Mouse (Mus musculus) C2C12 (cell line): ENCODE data around the gene Il9r. TPM values are rescaled to one million over a fixed set of nuclear protein-coding genes. Genes with fewer than 3 reads are reported as not detected.

ENCODE experiments used
- H3K27me3 ChIP-seq: one replicate; pipeline ENCODE4 v1.6.1; 2011; ENCODE audit not compliant: control insufficient read depth, insufficient read depth, insufficient read length
- H3K36me3 ChIP-seq: one replicate; pipeline ENCODE4 v1.6.1; 2011; ENCODE audit not compliant: control insufficient read depth, insufficient read depth
- H3K4me3 ChIP-seq: one replicate; pipeline ENCODE4 v1.5.1; 2011; ENCODE audit warnings: mild to moderate bottlenecking, control low read depth; ENCODE audit not compliant: poor library complexity, insufficient read depth, severe bottlenecking
- H3K79me2 ChIP-seq: one replicate; pipeline ENCODE4 v1.6.1; 2011; ENCODE audit not compliant: control insufficient read depth, insufficient read depth
- H3K79me3 ChIP-seq: one replicate; pipeline ENCODE4 v1.6.1; 2011; ENCODE audit warnings: low read depth, control low read depth
- H3ac ChIP-seq: one replicate; pipeline ENCODE3; 2011; ENCODE audit warnings: low read depth; ENCODE audit not compliant: control insufficient read depth, insufficient read length
- CEBPB ChIP-seq: IDR thresholded peaks from one replicate; pipeline ENCODE4 v1.6.1; 2011; ENCODE audit warnings: low read depth, mild to moderate bottlenecking, control low read depth, moderate library complexity
- CTCF ChIP-seq: IDR thresholded peaks from one replicate; pipeline ENCODE4 v1.5.1; 2011; ENCODE audit not compliant: control insufficient read depth, insufficient read depth, insufficient read length
- FOSL1 ChIP-seq: IDR thresholded peaks from one replicate; pipeline ENCODE4 v1.8.0; 2011; ENCODE audit warnings: mild to moderate bottlenecking, low read length; ENCODE audit not compliant: poor library complexity, insufficient read depth, severe bottlenecking
- MAX ChIP-seq: IDR thresholded peaks from one replicate; pipeline ENCODE4 v1.6.1; 2011; ENCODE audit warnings: mild to moderate bottlenecking, control low read depth
- MYOD1 ChIP-seq: IDR thresholded peaks from one replicate; pipeline ENCODE4 v1.6.1; 2011; ENCODE audit warnings: low read depth; ENCODE audit not compliant: control insufficient read depth, insufficient read length
- MYOG ChIP-seq: IDR thresholded peaks from one replicate; pipeline ENCODE4 v1.6.1; 2011; ENCODE audit not compliant: control insufficient read depth, insufficient read length; ENCODE audit errors: extremely low read depth
- USF1 ChIP-seq: IDR thresholded peaks from one replicate; pipeline ENCODE4 v1.6.1; 2011; ENCODE audit warnings: low read depth, mild to moderate bottlenecking, control low read depth, moderate library complexity
- polyA plus RNA-seq: library from polyadenylated mRNA; unstranded; fragments of >200 nt; fragmentation: generic; extraction: Trizol; gene quantifications from one replicate; pipeline ENCODE4 v1.2.1, GENCODE M21; 2012; ENCODE audit warnings: missing spikeins

Gene Il9r
- polyA plus RNA-seq, 1 experiment = not detected

DNA sequence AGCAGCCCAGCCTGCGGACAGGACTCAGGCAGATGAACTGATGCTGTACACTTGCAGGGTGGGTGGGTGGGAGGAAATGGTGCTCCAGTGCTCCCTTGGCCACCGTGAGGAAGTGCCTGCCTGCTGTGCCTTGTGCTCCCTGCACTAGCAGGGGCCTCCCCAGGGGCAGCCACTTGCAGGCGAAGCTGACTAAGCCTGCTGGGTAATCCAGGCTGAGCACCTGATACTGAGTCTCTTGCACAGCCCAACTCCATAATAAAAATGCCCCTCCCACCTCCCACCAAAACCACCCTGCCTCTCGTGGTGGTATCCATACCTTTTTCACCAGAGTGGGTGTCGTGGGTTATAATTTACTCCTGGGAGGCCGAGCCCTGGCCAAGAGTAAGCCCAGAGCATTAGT lies 849 bp downstream of the Il9r start:
- no peaks in the 10 kb centered on the region for H3K79me2 ChIP-seq
- H3K36me3 ChIP-seq = no peaks in the 10 kb centered on the region
- TF ChIP-seq FOSL1 (no peak), MAX (no peak), CEBPB (no peak), USF1 (no peak), CTCF (no peak), MYOD1 (no peak), MYOG (no peak)
- no peak overlapping the region for H3ac ChIP-seq
- peaks cover 17% of the 10 kb centered on the region for H3K27me3 ChIP-seq
- no peak overlapping the region for H3K4me3 ChIP-seq
- H3K79me3 ChIP-seq = no peaks in the 10 kb centered on the region

DNA sequence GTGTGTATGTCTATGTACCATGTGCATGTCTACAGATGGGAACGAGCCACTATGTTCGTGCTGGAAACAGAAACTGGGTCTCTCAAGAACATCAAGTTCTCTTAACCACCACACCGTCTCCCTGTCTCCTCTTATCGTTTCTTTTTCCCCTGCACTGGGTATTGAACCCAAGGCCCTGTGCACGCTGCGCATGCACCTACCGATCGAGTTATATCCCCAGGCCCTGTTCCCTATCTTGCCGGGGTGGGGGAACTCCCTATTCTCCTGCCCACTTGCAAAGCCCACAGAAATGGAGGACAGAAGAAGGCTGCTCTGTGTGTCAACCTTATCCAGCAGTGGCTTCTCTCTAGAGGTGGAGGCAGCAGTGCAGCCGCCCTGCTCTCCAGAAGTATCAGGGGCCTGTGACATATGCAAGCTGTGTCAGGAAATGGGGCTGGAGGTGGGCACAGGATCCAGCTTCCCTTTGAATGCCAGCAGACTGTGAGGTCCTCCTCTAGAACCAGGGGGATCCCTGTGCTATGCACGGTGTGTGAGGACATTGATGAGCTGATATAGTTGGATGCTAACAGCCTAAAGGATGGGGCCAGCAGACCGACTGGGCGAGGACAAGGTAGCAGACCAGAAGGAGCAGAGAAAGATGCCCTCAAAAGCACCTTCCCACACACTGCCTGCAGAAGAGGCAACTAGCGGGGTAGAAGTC lies 1.7 kb downstream of the Il9r start:
- TF ChIP-seq USF1 (no peak), MYOG (no peak), CEBPB (no peak), MYOD1 (no peak), MAX (no peak), FOSL1 (no peak), CTCF (no peak)
- no peaks in the 10 kb centered on the region for H3K36me3 ChIP-seq
- H3K27me3 ChIP-seq = peaks cover 25% of the 10 kb centered on the region
- no peaks in the 10 kb centered on the region for H3K79me2 ChIP-seq
- no peaks in the 10 kb centered on the region for H3K79me3 ChIP-seq
- no peak overlapping the region for H3ac ChIP-seq
- H3K4me3 ChIP-seq = no peak overlapping the region

DNA sequence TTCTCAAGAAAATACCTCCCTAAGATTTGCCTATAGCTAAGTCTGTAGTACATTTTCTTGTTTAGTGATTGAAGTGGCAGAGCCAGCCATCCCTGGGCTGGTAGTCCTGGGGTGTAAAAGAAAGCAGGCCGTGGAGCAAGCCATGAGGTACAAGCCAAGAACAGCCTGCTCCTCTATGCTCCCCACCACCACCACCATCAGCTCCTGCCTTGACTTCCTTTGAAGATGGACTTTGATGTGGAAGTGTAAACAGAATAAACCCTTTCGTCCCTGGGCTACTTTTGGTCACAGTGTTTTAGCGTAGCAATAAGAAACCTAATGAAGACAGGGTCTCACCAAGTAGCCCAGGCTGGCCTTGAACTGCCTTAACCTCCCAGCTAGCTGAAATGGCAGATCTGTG lies 2.3 kb downstream of the Il9r start:
- H3K79me3 ChIP-seq = no peaks in the 10 kb centered on the region
- no peak overlapping the region for H3ac ChIP-seq
- H3K4me3 ChIP-seq = no peak overlapping the region
- peaks cover 31% of the 10 kb centered on the region for H3K27me3 ChIP-seq
- no peak for TF ChIP-seq USF1
- TF ChIP-seq MYOG = no peak
- no peak for TF ChIP-seq CEBPB
- TF ChIP-seq MYOD1 = no peak
- no peak for TF ChIP-seq MAX
- H3K79me2 ChIP-seq = no peaks in the 10 kb centered on the region
- H3K36me3 ChIP-seq = no peaks in the 10 kb centered on the region

DNA sequence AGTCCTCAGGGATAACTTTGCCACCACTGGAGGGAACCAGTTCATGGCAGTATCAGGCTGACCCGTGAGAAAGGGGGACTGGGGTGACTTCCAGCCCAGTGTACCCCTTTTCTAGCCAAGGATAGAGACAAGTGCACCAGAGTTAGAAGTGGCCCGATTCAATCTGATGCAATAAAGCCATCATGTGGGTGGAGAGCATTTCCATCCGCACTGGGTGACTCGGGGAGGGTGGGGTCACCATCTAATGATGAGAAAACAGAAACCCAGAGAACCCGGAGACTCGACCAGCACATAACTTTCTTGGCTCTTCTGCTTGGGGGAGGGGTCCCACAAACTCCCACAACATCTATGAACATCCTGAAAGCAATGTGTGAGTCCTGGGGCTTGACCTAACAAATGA lies 3.4 kb downstream of the Il9r start:
- Histone ChIP-seq H3K79me3 (no peaks in the 10 kb centered on the region), H3ac (no peak overlapping the region), H3K36me3 (no peaks in the 10 kb centered on the region), H3K79me2 (no peaks in the 10 kb centered on the region), H3K4me3 (no peak overlapping the region), H3K27me3 (peaks cover 36% of the 10 kb centered on the region)
- no peak for TF ChIP-seq MYOD1
- TF ChIP-seq CTCF = no peak
- TF ChIP-seq FOSL1 = no peak
- no peak for TF ChIP-seq USF1
- TF ChIP-seq CEBPB = no peak
- TF ChIP-seq MYOG = no peak
- TF ChIP-seq MAX = no peak

DNA sequence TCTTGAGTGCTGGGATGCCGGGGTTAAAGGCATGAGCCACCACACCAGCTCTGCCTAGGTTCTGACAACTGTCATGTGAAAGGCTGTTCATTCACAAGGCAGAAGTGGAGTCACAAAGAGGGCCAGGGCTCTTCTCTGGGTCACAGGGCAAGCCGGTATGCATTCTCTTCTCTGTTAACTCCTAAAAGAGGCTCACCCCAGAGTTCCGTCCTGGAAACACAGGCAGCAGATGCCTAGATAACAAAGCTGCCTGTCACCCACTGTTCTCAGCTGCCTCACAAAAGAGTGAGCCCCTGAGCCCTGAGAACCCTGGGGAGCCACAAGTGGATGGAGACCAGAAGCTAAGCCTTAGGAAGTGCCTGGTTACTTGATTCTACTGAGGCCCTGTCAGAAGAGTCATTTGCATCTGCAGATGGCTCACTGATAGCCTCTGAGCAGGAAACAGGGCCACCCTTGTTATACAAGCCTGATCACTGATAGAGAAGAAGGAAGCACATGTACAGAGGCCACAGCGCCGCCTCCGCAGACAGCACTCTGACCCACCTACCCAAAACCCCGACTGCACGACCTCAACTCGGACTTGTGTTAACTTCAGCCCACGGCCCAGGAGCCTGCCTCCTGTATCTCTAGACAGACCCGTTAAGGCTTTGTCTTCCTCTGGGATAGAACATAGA lies 4.1 kb downstream of the Il9r start:
- no peak overlapping the region for H3ac ChIP-seq
- H3K79me3 ChIP-seq = no peaks in the 10 kb centered on the region
- H3K79me2 ChIP-seq = no peaks in the 10 kb centered on the region
- H3K4me3 ChIP-seq = no peak overlapping the region
- TF ChIP-seq USF1 = no peak
- no peak for TF ChIP-seq MYOD1
- no peak for TF ChIP-seq MAX
- TF ChIP-seq FOSL1 = no peak
- no peak for TF ChIP-seq CTCF
- peaks cover 36% of the 10 kb centered on the region for H3K27me3 ChIP-seq
- no peaks in the 10 kb centered on the region for H3K36me3 ChIP-seq

DNA sequence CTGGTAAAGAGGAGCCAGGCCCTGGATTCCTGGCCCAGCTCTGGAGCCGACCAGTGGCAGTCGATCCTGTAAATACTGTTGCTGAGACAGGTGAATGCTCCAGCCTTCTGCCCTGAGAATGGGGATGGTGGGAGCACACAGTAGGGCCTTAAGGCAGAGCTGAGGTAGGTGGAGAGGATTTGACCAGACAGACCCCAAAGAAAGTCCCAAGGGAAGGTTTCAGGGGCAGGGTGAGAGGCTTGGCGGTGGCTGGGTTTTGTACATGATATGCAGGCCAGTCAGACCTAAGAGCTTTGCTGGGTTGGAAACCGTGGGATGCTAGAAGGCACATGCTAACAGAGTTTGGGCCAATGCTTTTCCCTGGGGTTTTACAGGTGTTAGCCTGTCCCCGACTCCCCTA lies 5.5 kb downstream of the Il9r start:
- Histone ChIP-seq H3K79me3 (no peaks in the 10 kb centered on the region), H3K27me3 (peaks cover 43% of the 10 kb centered on the region), H3K4me3 (no peak overlapping the region), H3ac (no peak overlapping the region), H3K36me3 (no peaks in the 10 kb centered on the region), H3K79me2 (no peaks in the 10 kb centered on the region)
- TF ChIP-seq USF1 (no peak), FOSL1 (no peak), MYOG (no peak), MAX (no peak), CTCF (no peak), MYOD1 (no peak), CEBPB (no peak)
